Mouse (Mus musculus) lung, postnatal 0 days (tissue): Measurements from ENCODE around the gene Kcnn4. TPM values are rescaled to one million over a fixed set of nuclear protein-coding genes. Genes with fewer than 3 reads are reported as not detected.

ENCODE experiments used
- ATAC-seq: fragments of 200-750 bp; cut with Nextera tagmentation; 2 replicates; pipeline ENCODE4 v1.8.0; 2017; ENCODE audit warnings: moderate library complexity
- DNase-seq: peaks from one replicate; pipeline ENCODE4 v3.0.0-alpha.2; 2016; ENCODE audit warnings: low spot score
- H3K27ac ChIP-seq: fragments of 300-500 bp; sonication (generic); 2 replicates; pipeline ENCODE4 v1.5.1; 2014; ENCODE audit warnings: antibody characterized with exemption, mild to moderate bottlenecking, low read length, mixed read lengths
- H3K27me3 ChIP-seq: fragments of 300-500 bp; sonication (generic); replicated peaks from 2 replicates; pipeline ENCODE4 v1.6.1; 2014; ENCODE audit warnings: low read length, mixed read lengths; ENCODE audit not compliant: insufficient read depth
- H3K36me3 ChIP-seq: fragments of 300-500 bp; sonication (generic); 2 replicates; pipeline ENCODE4 v1.6.1; 2014; ENCODE audit warnings: low read length, mixed read lengths; ENCODE audit not compliant: insufficient read depth
- H3K4me1 ChIP-seq: fragments of 300-500 bp; sonication (generic); 2 replicates; pipeline ENCODE4 v1.6.1; 2014; ENCODE audit warnings: antibody characterized with exemption, low read depth, low read length, mixed read lengths; ENCODE audit not compliant: insufficient read depth
- H3K4me2 ChIP-seq: fragments of 300-500 bp; sonication (generic); replicated peaks from 2 replicates; pipeline ENCODE4 v1.6.1; 2014; ENCODE audit warnings: low read depth, mild to moderate bottlenecking, low read length, moderate library complexity, mixed read lengths
- H3K4me3 ChIP-seq: fragments of 300-500 bp; sonication (generic); 2 replicates; pipeline ENCODE4 v1.5.1; 2014; ENCODE audit warnings: low read depth, low read length
- H3K9ac ChIP-seq: fragments of 300-500 bp; sonication (generic); replicated peaks from 2 replicates; pipeline ENCODE4 v1.6.1; 2014; ENCODE audit warnings: low read depth, mild to moderate bottlenecking
- H3K9me3 ChIP-seq: fragments of 300-500 bp; sonication (generic); 2 replicates; pipeline ENCODE4 v1.6.1; 2016; ENCODE audit warnings: low read length, mixed read lengths
- CTCF ChIP-seq: IDR thresholded peaks from 2 replicates; pipeline ENCODE4 v1.5.1; 2016; ENCODE audit warnings: antibody characterized with exemption, mild to moderate bottlenecking
- EP300 ChIP-seq: IDR thresholded peaks from 2 replicates; pipeline ENCODE4 v1.6.1; 2016; ENCODE audit warnings: antibody characterized with exemption, mild to moderate bottlenecking, control low read depth
- WGBS: fragments of 180-500 bp; shearing (Covaris S2); extraction: QIAGEN DNeasy Blood & Tissue Kit; methylation state at CpG from one replicate; pipeline ENCODE4 v1.1.7; 2014; 5-methylcytosine and 5-hydroxymethylcytosine counted together
- polyA plus RNA-seq: library from polyadenylated mRNA; unstranded; fragments of >200 nt; fragmentation: Nextera tagmentation; extraction: Ambion mirVana; gene quantifications from 2 replicates; pipeline ENCODE4 v1.2.1, GENCODE M21; 2015

Gene Kcnn4
- polyA plus RNA-seq, 1 experiment from 2014 or later: 2.6 TPM

DNA sequence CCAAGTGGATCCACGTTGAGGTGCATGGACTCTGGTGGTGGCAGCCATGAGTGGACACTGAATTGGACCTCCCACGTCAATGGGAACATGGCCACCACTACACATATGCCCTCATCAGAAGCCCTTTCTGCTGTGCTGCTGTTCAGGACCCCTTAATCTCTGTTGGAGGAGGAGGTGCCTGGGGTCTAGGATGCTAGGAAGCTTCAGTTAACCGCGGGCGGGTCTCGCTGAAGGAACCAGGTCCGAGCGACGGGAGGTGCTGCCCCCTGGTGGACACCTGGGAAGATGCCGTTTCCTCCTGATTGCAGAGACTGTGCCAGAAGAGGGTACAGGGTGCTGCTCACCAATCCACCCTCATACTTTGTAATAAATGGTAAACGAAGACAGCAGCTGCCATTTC is 14.8 kb downstream of the Kcnn4 start:
- H3K9me3 ChIP-seq: no peaks in the 10 kb centered on the region
- 6% methylated on average over 11 of the region's 11 CpGs for WGBS
- no peak overlapping the region for H3K4me2 ChIP-seq
- H3K4me1 ChIP-seq: no peaks in the 10 kb centered on the region
- no peak overlapping the region for H3K9ac ChIP-seq
- no peak for ATAC-seq
- no peaks in the 10 kb centered on the region for H3K36me3 ChIP-seq
- H3K27me3 ChIP-seq: no peaks in the 10 kb centered on the region
- H3K27ac ChIP-seq: no peak overlapping the region
- TF ChIP-seq EP300 (no peak), CTCF (peak; percentile 88)
- H3K4me3 ChIP-seq: no peak overlapping the region
- peak; percentile 47 for DNase-seq

DNA sequence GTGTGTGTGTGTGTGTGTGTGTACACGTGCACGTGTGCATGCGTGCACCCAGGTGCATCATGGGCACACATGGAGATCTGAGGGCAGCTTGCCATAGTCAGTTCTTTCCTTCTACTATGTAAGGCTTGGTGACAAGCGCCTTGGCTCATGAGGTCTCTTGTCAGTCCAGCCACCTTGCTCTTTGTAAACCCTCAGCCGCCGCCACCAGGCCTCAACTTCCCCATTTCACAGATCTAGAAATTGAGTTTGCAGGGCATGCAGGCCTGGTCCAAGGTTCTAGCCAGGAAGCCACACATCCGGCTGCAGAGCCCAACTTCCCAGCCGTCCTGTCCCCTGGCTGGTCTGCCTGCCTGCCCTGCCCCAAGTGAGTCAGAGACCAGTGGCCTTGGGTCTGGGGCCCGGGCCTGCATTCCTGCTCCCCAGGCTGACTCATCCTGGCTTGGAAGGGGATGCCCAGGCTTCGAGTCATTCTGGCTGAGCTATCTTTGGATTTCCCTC is 17.0 kb downstream of the Kcnn4 start:
- H3K9ac ChIP-seq: no peak overlapping the region
- TF ChIP-seq CTCF (no peak), EP300 (no peak)
- no peak overlapping the region for H3K27ac ChIP-seq
- H3K4me3 ChIP-seq: no peak overlapping the region
- DNase-seq (no peak), ATAC-seq (peak; percentile 57)
- H3K36me3 ChIP-seq: no peaks in the 10 kb centered on the region
- 65% methylated on average over 10 of the region's 10 CpGs for WGBS
- no peaks in the 10 kb centered on the region for H3K27me3 ChIP-seq
- no peaks in the 10 kb centered on the region for H3K9me3 ChIP-seq
- no peaks in the 10 kb centered on the region for H3K4me1 ChIP-seq
- no peak overlapping the region for H3K4me2 ChIP-seq

DNA sequence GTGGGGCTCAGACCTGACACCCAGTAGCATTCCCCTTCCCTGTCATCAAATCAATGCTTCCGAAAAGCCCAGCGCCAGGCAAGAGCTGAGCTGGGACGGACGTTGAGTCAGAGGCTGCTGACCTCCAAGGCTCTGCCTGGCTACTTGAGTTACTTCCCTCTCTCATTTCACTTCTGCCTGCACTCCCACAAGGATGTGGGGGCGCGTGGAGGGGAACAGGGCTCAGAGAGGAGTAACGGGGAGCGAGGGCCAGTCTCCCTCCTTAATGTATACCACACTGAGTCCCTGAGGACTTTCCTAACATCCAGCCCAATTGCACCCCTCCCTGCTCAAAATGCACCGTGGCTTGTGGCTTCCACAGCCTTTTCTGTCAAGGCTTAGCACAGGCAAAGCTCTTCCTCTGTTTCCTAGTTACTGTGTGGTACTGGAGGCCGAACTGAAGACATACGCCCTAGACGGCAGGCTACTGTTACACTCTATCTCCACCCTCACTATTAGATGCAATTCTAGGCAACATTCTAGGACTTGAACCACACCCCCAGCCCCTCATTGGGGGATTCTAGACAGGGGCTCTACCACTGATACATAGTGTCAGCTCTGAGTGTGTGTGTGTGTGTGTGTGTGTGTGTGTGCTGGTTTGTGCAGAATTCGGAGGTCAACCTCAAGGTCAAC is 19.6 kb downstream of the Kcnn4 start:
- no peak for ATAC-seq
- peak; percentile 19 for DNase-seq
- Histone ChIP-seq H3K36me3 (no peaks in the 10 kb centered on the region), H3K4me1 (no peaks in the 10 kb centered on the region), H3K4me2 (no peak overlapping the region), H3K27me3 (no peaks in the 10 kb centered on the region), H3K9ac (no peak overlapping the region), H3K9me3 (no peaks in the 10 kb centered on the region), H3K27ac (no peak overlapping the region), H3K4me3 (no peak overlapping the region)
- TF ChIP-seq CTCF (no peak), EP300 (no peak)
- WGBS: 59% methylated on average over 13 of the region's 13 CpGs

DNA sequence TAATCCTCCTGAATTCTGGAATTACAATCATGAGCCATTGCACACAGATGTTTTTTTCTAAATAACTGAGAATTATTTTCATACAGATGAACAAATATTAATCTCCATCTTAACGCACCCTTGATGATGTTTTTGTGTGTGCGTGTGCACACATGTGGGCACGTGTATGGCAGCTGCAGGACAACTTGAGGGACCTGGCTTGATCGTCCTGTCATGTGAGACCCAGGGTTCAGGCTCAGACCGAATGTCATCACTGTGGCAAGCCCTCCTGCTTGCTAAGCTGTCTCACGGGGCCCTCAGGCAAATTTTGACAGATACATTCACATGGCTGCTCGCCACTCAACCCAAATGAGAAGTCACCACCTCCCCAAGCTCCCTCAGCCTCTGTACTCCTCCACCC is 20.4 kb downstream of the Kcnn4 start:
- H3K27ac ChIP-seq: no peak overlapping the region
- DNase-seq (no peak), ATAC-seq (no peak)
- whole genome bisulfite sequencing: 64% methylated on average over 7 of the region's 7 CpGs
- no peaks in the 10 kb centered on the region for H3K4me1 ChIP-seq
- no peak overlapping the region for H3K9ac ChIP-seq
- no peaks in the 10 kb centered on the region for H3K36me3 ChIP-seq
- H3K4me2 ChIP-seq: no peak overlapping the region
- no peak overlapping the region for H3K4me3 ChIP-seq
- TF ChIP-seq EP300 (no peak), CTCF (no peak)
- H3K27me3 ChIP-seq: no peaks in the 10 kb centered on the region
- no peaks in the 10 kb centered on the region for H3K9me3 ChIP-seq

DNA sequence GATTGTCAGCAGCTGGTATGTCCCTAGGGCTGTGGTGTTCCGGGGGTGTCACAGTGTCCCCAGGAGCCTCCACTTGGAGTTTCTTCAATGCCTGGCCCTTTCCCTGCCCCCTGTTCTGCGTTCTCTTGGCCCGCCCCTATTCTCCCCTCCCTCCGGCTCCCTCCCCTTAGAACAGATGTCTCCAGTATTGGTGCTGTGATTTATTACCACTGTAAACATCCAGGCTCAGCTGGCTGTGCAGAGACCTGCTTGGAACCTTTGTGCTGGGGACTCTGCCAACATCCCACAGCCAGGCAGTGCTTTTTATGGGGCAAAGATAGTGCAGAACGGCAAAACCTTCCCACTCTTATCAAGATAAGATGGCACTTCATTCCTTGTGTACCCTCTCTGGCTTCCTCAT is 21.0 kb downstream of the Kcnn4 start:
- WGBS: 12% methylated on average over 5 of the region's 5 CpGs
- H3K4me3 ChIP-seq: no peak overlapping the region
- H3K27me3 ChIP-seq: no peaks in the 10 kb centered on the region
- H3K4me1 ChIP-seq: no peaks in the 10 kb centered on the region
- TF ChIP-seq CTCF (no peak), EP300 (no peak)
- ATAC-seq (0 out of 2 replicates have a peak, but pooled peaks have one; percentile 55), DNase-seq (no peak)
- no peak overlapping the region for H3K4me2 ChIP-seq
- H3K36me3 ChIP-seq: no peaks in the 10 kb centered on the region
- H3K27ac ChIP-seq: no peak overlapping the region
- no peak overlapping the region for H3K9ac ChIP-seq
- H3K9me3 ChIP-seq: no peaks in the 10 kb centered on the region

DNA sequence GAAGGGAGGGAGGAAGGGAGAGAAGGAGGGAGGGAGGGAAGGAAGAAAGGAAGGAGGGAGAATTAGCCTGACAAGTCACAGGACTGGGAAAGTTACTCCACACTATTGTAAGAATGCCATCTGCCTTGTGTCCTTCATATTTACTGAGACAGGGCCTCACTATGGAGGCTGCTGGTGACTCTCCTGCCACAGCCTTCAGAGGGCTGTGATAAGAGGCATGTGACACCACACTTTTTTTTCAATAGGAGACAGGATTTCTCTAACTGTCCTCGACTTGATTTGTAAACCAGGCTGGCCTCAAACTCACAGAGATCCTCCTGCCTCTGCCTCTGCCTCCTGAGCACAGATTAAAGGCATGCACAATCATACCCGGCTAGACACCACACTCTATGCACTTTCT is 21.6 kb downstream of the Kcnn4 start:
- WGBS: 66% methylated on average over 2 of the region's 2 CpGs
- Histone ChIP-seq H3K4me3 (no peak overlapping the region), H3K27me3 (no peaks in the 10 kb centered on the region), H3K4me2 (no peak overlapping the region), H3K9ac (no peak overlapping the region), H3K9me3 (no peaks in the 10 kb centered on the region), H3K27ac (no peak overlapping the region), H3K36me3 (no peaks in the 10 kb centered on the region), H3K4me1 (no peaks in the 10 kb centered on the region)
- ATAC-seq (no peak), DNase-seq (no peak)
- TF ChIP-seq CTCF (no peak), EP300 (no peak)
